Mouse (Mus musculus) skeletal muscle tissue, adult 2 months (tissue): Measurements from ENCODE around the gene Gm45808.
"Not testable (repeated sequence)": the region's sequence is repeated elsewhere in the genome, so short reads cannot be mapped to it uniquely, and the experiment has no call there.

Experiments
- DNase-seq: peaks from one replicate; pipeline ENCODE4 v3.0.0-alpha.2; 2012; ENCODE audit warnings: low read depth, low spot score

The Gm45808 gene

GRCm38 (mm10) chr7:45509181-45509882 lies 22.7 kb upstream of the Gm45808 start:
- DNase-seq: no peak

- DNase-seq: peak; percentile 47
Observed at GRCm38 (mm10) chr7:45508561-45508960, 21.9 kb upstream of the Gm45808 start.

- no peak for DNase-seq
Observed at GRCm38 (mm10) chr7:45507583-45507982, 21.0 kb upstream of the Gm45808 start.

- DNase-seq: no peak
Observed at GRCm38 (mm10) chr7:45498427-45498826, 11.8 kb upstream of the Gm45808 start.

GRCm38 (mm10) chr7:45494548-45494947 lies 7.9 kb upstream of the Gm45808 start:
- no peak for DNase-seq

- DNase-seq: peak; percentile 66
Observed at GRCm38 (mm10) chr7:45492951-45493350, 6.3 kb upstream of the Gm45808 start.

GRCm38 (mm10) chr7:45492225-45492844 lies 5.7 kb upstream of the Gm45808 start:
- no peak for DNase-seq

GRCm38 (mm10) chr7:45491264-45491663 lies 4.7 kb upstream of the Gm45808 start:
- no peak for DNase-seq

- no peak for DNase-seq
Observed at GRCm38 (mm10) chr7:45490822-45491221, 4.2 kb upstream of the Gm45808 start.

GRCm38 (mm10) chr7:45489578-45489977 lies 3.0 kb upstream of the Gm45808 start:
- DNase-seq: no peak

- DNase-seq: peak; percentile 78
Observed at GRCm38 (mm10) chr7:45488293-45489204, 1.9 kb upstream of the Gm45808 start, which contains the start of gene Dhdh. TSS of gene Dhdh (minus strand) at chr7:45488805.

GRCm38 (mm10) chr7:45487861-45488292 lies 1.3 kb upstream of the Gm45808 start:
- no peak for DNase-seq

- DNase-seq: no peak
Observed at GRCm38 (mm10) chr7:45486158-45486557, 453 bp downstream of the Gm45808 start.

GRCm38 (mm10) chr7:45484985-45485384 lies 1.6 kb downstream of the Gm45808 start:
- not testable (repeated sequence) for DNase-seq

- DNase-seq: no peak
Observed at GRCm38 (mm10) chr7:45482166-45482565, 4.4 kb downstream of the Gm45808 start.

GRCm38 (mm10) chr7:45481374-45481927 lies 5.2 kb downstream of the Gm45808 start, which contains the start of gene Tulp2:
TSS of gene Tulp2 (plus strand) at chr7:45481877.
- DNase-seq: no peak

- not testable (repeated sequence) for DNase-seq
Observed at GRCm38 (mm10) chr7:45480310-45480709, 6.3 kb downstream of the Gm45808 start.

- DNase-seq: no peak
Observed at GRCm38 (mm10) chr7:45478774-45479173, 7.8 kb downstream of the Gm45808 start.

GRCm38 (mm10) chr7:45477003-45477402 lies 9.6 kb downstream of the Gm45808 start:
- DNase-seq: peak; percentile 72

GRCm38 (mm10) chr7:45476453-45476852 lies 10.2 kb downstream of the Gm45808 start:
- DNase-seq: no peak

- peak; percentile 63 for DNase-seq
Observed at GRCm38 (mm10) chr7:45475291-45475969, 11.2 kb downstream of the Gm45808 start.
